Mouse (Mus musculus): Measurements from ENCODE around the gene Nmrk1.
"Not testable (repeated sequence)": the region's sequence is repeated elsewhere in the genome, so short reads cannot be mapped to it uniquely, and the experiment has no call there.

Nmrk1 gene

DNA sequence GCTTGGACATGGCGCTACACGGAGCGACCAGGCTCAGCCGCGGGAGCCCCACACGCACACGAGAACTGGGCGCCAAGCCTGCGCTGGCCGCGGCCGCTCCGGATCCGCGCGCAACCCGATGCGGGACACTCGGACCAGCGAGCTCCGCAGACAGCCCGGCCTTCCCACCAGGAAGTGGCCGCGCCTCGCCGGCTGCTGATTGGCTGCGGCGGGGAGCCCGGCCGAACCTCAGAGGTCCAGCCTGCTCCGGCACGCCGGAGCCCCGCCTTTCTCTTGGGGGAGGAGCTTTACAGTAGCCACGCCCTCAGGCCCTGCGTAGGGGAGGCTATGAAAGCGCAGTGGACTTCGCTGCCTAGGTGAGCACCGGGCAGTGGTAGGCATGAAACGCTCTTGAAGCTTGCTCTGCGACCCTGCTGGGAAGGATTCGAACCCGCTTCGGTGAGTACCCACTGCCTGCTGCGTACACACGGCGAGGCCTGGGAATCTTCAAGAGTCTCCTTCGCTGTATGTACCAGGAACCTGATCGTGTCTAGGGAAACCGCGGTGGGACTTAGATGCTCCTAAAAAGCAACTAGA is at the start of gene Nmrk1, which contains the start of gene Ostf1:
Gene Nmrk1, plus strand, starts transcription at position 307 of the 576 bp plus-strand sequence.
Gene Ostf1, minus strand, starts transcription at position 180 of the 576 bp plus-strand sequence.
- peak; percentile 93 for DNase-seq (ENCODE audit: low spot score)

DNA sequence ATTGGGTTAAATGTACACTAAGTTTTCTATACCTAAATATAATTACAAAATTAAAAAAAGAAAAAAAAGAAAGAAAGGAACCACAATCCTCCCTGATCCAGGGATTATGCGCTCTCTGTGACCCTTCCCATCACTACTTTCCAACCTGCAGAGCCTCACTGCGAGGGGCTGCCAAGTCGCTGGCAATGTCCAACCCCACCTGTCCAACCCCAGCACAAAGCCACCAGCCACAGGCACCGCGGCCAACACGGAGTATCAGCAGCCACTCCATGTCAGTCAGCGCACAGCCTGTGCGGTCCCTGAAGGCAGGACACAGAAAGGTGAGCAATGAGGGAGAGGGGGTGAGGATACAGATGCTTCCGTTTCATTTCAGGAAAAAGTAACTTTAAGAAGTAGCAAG is 49.5 kb upstream of the Nmrk1 start:
- no peak for DNase-seq (ENCODE audit: low spot score)

DNA sequence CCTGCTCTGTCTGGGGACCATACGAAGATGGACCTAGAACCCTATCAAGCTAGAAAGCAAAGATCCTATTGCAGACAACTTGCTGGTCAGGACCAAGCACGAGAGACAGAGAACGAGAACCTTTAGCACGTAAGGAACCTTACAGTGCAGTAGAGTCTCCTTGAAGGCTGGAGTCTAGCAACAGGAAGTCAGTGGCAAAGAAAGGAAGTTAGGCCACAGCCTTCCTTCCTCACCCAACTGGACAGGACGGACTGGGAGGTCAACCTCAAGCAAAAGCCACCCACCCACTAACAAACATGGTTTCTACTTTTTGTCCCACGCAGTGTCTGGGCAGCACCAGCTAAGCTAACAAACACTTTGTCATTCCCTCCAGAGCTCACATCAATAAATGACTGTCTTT is 48.9 kb upstream of the Nmrk1 start:
- DNase-seq (ENCODE audit: low spot score) = no peak

DNA sequence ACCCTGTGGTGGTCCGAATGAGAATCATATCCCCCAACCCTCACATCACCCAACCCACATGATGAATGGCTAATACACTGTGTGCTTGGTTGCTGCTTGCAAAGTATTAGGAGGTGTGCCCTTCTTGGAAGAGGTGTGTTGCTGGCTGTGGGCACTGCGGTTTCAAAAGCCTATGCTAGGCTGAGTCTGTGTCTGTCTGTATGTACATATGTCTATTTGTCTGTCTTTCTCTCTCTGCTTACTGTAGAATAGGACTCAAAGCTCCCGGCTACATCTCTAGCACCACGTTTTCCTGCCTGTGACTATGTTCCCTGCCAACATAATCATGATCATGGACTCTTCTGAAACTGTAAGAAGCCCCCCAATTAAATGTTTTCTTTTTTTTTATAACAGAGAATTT is 48.0 kb upstream of the Nmrk1 start:
- DNase-seq (ENCODE audit: low spot score) = no peak

DNA sequence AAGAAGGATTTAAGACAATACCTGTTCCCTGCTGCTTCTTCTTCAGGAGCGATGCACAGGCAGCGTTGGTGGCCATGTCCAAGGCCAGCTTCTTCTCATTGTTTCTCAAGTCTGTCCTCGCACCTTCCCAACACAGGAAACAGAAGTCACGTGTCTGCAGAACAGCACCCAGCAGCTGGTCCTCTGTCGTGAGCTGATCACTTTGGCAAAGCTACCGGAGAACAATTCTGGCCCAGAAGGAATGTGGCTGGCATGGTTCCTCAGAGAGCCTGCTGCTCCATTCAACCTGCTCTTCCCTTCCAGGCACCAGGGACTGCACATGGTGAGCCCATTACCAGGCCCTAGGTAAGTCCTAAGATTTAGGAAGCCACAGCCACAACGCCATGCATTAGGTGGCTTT is 47.1 kb upstream of the Nmrk1 start:
- DNase-seq (ENCODE audit: low spot score) = no peak

DNA sequence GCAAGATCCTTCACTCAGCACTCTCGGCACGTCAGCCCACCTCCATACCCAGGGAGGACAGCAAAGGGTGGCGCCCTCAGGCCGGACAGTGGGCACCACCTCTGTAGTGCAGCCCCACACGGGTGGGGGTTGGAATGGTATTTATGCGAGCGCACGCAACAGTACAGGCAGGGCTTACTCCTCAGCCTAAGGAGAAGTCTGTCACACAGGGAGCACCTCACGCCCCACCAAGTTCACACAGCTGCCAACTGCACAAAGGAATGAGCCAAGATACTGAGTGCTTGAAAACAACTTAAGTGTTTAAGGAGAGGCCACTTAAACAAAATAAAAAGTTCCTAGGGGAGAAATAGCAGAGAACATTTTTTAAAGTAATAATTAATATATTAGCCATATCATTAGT is 44.6 kb upstream of the Nmrk1 start:
- DNase-seq (ENCODE audit: low spot score) = no peak

DNA sequence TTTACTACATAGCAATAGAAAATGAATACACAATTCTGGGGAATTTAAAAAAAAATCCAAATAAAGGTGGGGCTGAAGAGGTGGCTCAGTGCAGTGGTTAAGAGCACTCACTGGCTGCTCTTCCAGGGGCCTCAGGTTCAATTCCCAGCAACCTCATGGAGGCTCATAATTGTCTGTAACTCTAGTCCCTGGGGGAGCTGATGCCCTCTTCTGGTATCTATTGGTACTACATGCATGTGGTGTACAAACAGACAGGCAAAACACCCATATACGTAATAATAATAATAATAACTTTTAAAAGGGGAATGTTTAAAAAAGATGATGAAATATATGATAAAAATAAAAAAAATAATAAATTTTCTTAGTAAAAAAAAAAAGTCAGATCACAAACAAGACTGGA is 43.5 kb upstream of the Nmrk1 start:
- DNase-seq (ENCODE audit: low spot score) = no peak

DNA sequence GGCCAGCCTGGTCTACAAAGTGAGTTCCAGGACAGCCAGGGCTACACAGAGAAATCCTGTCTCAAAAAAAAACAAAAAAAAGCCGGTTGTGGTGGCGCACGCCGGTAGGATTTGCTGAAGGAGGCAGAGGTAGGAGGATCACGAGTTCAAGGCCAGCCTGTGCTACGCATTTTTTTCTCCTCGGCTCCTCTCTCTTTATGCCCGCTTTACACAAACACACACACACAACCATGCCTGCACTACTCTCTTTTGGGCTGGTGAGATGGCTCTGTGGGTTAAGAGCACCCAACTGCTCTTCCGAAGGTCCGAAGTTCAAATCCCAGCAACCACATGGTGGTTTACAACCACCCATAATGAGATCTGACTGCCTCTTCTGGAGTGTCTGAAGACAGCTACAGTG is 42.9 kb upstream of the Nmrk1 start:
- DNase-seq (ENCODE audit: low spot score) = not testable (repeated sequence)

DNA sequence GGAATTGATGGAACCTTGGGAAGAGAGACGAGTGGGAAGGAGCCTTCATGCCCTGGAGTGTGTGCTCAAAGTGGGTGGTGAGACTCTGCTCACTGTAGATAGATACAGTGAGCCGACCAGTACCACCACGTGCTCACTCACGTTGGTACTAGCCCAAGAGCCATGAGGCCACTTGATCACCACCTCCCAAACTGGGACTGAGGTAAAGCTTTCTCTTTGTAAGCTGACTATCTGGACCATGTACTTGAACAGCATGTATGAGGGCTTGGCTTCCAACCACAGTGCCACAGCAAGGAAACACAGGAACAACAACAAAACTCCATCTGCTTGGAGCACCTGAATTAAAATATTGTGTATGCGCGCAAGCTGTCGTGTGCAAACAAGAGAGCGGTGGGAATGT is 42.5 kb upstream of the Nmrk1 start:
- no peak for DNase-seq (ENCODE audit: low spot score)

DNA sequence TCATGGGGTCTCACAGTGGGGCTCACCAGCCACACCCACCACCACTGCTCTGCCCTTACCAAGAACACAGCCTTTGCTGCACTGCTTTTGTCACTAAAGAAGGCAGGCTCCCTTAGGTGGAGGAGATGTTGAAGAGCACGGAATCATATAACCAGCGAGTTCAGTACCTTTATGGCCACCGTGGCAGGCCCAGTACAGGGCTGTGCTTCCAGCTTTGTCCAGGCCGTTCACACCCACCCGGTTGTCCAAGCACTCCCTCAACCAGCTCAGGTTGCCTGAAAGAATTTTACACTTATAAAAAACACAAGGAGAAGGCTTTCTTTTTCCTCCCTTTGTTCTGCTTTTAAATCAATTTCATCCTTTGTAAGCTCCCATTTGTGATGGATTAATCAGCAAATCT is 41.5 kb upstream of the Nmrk1 start:
- no peak for DNase-seq (ENCODE audit: low spot score)

DNA sequence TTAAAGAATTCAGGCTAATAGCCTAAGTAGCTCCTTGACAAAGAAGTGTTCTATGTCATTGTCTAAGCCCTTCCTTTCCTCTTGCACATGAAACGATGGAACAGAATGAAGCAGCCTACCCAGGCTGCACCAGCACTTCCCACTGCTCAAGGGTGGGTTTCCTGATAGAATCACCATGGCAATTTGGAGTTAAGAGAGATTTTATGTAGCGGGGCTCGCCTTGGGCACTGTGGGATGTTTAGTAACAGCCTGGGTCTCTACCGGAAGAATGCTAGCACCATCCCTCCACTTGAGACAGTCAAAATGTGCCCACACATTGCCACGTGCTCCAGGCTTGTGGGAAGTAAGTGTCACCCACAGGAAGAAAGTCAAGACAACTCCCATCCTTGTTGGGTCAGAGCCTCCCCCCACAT is 40.8 kb upstream of the Nmrk1 start:
- DNase-seq (ENCODE audit: low spot score) = no peak

DNA sequence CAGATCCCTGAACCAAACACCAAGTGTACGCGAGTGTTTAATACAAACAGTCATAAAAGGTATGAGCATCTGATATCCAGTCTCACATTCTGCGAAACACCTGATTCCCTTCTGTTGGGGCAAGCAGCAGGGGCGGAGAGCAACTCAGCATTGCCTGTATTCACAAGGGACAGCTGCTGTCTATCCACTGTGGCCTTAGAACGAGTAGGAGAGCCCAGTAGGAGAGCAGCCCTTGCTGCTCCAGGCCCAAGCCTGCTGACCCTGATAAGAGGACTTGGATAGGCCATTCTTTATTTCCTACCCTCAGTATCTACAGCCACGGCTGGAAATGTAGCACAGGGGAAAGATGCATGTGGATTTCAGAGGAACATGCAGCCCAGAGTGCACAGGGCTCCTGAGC is 38.8 kb upstream of the Nmrk1 start:
- DNase-seq (ENCODE audit: low spot score) = no peak

DNA sequence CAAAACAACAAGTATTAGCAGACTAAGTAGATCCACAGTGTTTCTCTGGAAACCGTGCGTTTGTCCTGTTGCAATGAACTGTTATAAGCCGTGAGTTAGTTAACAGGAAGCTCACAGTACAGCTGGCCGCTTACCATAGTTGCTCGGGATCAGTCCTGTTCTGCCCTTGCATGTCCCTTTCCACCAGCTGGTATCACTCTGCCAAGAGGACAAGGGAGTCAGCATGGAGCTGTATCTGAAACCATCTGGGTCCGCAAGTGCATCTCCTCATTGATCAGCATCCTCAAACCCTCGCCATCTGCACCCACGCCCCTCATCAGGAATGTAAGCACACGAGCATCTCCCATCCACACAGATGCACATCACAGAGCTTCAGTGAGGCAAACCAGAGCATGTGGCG is 38.0 kb upstream of the Nmrk1 start:
- DNase-seq (ENCODE audit: low spot score) = no peak

DNA sequence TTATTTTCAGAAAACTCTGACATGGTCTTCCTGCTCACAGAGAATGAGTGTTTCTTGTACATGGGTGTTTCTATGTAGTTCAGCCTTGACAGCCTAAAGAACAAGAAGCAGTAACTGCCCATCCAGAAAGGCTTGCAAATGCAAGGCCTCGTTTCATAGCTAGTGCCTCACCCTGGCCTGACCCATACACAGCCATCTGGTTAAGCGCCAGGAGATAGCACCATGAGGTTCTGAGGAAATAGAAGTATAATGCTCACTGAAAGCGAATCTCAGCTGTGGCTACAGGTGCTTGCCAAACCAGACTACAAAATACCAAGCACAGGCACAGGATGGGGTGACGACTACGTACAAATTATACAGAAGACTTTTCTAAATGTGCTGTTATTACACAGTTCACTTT is 34.9 kb upstream of the Nmrk1 start:
- no peak for DNase-seq (ENCODE audit: low spot score)

DNA sequence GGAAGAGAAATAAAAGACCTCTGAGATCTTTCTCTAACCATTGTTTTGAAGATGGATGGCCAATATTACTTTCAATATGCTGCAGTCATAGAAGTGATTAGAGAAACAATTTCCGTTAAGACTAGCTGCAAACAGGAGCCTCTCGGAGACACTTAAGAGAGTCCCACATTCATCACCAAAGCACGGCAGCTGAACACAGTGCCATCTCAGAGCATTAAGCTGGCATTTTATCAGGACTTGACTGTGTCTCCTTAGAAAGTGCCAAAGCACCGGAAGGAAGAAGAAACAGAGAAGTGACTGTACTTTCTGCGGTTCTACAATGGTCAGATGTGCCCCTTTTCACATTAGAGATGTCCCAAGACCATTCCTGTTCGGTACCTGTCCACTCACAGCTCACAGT is 34.0 kb upstream of the Nmrk1 start:
- no peak for DNase-seq (ENCODE audit: low spot score)

DNA sequence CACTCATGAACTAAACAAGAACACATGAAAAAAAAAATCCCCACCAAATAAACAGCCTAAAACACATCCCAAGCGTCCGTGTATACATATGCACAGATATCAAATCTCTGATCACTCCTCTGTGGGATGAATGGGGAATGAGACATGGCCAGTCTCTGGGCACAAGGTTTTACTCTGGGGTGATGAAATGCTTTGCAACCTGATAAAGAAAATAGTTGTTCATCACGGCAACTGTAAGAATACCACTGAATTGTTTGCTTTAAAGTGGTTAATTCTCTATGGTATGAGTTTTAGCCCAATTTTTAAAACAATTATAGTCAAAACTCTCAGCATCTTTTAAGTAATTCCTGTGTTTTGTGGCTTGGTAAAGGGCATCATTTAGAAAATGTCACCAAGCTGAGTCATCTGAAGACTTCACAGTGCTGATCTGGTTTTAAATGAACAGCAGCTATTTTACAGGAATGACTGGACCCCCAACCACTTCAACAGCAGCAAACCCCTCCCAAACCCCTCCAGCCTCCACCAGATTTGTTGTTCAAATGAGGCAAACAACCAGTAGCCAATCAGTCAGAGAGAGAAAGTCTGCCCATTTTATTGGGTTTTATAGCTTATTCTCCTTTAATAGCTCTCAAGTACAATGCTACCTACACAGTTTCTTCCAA is 33.4 kb upstream of the Nmrk1 start:
- no peak for DNase-seq (ENCODE audit: low spot score)

DNA sequence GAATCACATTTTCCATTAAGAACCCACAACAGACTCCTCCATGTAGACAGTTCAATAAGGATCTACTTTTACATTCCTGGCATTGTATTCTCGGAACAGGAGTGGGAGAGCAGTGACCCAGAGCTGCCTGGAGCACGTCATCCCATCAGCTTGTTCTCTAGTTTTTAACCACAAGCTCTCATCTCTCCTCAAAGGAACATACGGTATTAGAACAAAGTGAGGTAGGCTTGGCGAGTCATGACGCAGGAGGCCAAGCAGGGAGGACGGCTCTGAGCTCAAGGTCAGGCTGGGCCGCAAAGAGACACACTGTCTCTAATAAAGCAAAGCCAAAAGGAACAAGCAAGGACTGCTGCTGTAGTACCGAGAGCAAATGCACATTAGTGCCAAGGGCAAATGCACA is 32.7 kb upstream of the Nmrk1 start:
- DNase-seq (ENCODE audit: low spot score) = no peak

DNA sequence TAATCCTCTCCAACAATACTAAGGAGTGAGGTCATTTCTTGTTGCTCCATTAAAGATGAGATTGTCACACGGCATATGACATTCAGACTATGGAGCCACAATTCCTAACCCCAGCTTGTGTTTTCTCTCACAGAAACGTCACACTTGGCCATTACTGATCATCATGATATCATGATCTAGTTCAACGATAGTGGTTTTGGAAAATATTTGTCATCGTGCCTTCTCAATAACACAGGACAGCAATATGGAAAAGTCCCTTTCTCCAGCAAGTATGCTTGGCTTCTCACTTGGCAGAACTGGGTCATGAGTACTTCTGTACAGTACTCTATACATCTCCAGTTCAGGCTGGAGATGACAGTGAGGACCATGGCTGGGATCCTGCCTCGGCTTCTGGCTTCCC is 32.1 kb upstream of the Nmrk1 start:
- DNase-seq (ENCODE audit: low spot score) = no peak

DNA sequence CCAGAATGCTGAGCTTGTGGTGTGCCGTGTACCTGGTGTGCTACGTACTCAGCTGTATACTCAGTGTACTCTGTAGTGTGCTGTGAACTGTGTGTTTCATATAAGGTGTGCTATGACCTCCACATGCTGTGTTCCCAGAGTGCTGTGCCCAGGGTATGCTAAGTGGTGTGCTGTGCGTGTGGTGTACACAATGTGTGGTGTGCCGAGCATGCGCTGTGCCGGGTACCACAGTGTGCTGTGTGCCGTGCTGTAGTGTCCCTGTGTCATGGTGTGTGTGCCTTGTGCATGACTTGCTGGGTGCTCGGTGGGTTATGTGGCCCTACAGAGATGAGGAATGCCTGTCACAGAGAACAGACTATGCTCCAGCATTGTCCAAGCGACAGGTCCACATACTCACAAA is 31.1 kb upstream of the Nmrk1 start:
- no peak for DNase-seq (ENCODE audit: low spot score)

DNA sequence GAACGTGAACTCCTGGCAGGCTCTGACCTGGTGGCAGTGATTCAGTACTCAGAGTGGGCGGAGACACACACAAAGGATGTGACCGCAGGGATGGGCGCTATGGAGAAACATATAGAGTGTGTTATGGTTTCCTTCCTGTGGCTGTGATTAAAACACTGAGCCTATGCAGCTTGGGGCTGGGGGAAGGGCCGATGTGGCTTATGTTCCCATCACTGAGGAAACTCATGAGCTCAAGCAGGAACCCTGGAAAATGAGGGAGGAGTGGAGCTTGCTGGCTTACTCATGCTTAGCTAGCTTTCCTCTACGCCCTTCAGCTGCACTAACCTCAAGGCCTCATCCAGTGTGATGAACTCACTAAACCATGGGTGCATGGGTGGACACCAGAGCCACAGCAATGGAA is 28.7 kb upstream of the Nmrk1 start:
- DNase-seq (ENCODE audit: low spot score) = no peak

DNA sequence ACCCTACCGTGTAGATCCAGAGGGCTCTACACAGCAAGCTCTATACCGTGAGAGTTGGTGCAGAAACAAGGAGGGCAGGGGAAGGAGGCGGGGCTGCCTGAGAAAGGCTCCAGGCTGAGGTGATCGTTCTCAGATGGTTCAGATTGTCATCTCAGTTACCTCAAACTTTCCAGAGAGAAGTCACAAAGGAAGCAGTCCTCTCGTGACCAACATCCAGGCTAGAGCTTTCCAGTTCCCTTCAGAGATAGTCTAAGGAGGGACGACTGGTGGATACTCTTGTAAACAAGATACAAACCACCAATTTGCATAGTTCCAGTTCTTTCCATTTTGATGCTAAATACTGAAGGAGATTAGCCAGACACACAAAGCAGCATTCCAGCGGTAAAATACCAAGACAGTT is 23.8 kb upstream of the Nmrk1 start:
- no peak for DNase-seq (ENCODE audit: low spot score)

DNA sequence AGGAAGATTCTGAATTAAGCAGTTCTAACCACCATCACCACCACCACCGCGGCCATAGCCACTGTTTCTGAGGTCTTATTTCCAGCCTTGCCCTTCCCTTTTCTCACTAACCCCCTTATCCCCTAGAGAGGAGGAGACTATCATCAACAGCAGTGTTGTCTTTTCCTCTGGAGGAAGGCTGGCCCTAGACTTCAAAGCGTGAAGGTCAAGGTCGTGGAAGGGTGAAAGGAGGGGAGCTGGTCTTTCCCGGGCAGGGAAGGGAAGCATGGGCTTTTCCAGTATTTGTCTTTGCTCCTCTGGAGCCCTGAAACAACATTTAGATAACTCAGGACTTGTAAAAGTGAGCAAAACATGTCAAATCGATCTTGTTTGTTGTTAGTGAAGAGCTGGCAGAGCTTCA is 22.8 kb upstream of the Nmrk1 start:
- DNase-seq (ENCODE audit: low spot score) = no peak

DNA sequence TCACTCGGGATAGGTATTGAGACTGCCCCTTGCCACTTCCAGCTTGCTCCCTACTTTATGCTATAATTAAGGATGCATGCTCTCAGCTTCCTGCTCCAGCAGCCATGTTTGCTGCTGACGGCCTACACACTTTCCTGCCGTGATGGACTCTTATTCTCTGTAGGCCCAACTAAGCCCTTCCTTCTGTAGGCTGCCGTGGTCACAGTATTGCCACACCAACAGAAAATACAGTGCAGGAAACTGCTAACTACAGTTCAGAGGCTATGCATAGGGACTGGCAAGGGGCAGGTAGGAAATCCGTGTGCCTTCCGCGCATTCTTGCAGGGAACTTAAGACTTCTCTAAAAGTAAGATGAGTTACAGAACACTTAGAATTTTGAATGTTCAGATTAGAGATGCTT is 17.4 kb upstream of the Nmrk1 start:
- no peak for DNase-seq (ENCODE audit: low spot score)

DNA sequence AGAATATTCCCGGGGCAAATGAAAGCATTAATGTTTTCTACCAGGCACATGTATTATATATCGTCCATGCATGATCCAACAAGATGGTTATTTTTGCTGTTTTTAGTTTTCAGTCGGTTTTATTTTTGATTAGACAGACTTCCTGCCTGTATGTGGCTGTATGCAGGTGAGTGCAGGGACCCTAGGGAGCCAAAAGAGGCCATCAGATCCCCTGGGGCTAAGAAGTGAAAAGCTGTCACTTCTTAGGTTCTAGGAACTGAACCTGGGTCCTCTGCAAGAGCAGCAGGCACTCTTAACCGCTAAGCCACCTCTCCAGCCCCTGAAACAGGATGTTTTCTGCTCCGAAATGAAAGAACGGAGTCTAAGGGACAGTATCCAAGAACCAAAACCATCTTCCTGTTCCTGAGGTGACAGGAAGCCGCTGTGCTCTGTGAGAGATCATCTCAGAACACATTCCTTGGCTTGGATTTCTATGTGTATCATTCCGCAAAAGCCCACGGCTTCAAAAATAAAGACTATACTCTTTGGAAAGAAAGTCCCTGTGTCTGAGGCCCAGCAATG is 16.0 kb upstream of the Nmrk1 start:
- DNase-seq (ENCODE audit: low spot score) = no peak
